Mouse (Mus musculus) forebrain, embryonic 14.5 days (tissue): ENCODE measurements around the gene Osm. TPM values are rescaled to one million over a fixed set of nuclear protein-coding genes. Genes with fewer than 3 reads are reported as not detected.
A peak's percentile ranks its signal among the peaks of the same experiment; 100 is the strongest.

Source experiments
- ATAC-seq: fragments of 200-750 bp; cut with Nextera tagmentation; 2 replicates; pipeline ENCODE4 v1.8.0; 2017; ENCODE audit warnings: mild to moderate bottlenecking, moderate library complexity
- DNase-seq: peaks from one replicate; pipeline ENCODE4 v3.0.0-alpha.2; 2015; ENCODE audit warnings: low spot score
- H3K27ac ChIP-seq: fragments of 300-500 bp; sonication (generic); 2 replicates; pipeline ENCODE4 v1.5.1; 2014; ENCODE audit warnings: low read depth, mild to moderate bottlenecking, control low read depth, low read length, moderate library complexity
- H3K27me3 ChIP-seq: fragments of 300-500 bp; sonication (generic); replicated peaks from 2 replicates; pipeline ENCODE4 v1.6.1; 2014; ENCODE audit warnings: low read length, control low read depth, mixed read lengths; ENCODE audit not compliant: control insufficient read depth, insufficient read depth
- H3K36me3 ChIP-seq: fragments of 300-500 bp; sonication (generic); 2 replicates; pipeline ENCODE4 v1.6.1; 2014; ENCODE audit warnings: low read length, control low read depth; ENCODE audit not compliant: control insufficient read depth, insufficient read depth
- H3K4me1 ChIP-seq: fragments of 300-500 bp; sonication (generic); 2 replicates; pipeline ENCODE4 v1.6.1; 2014; ENCODE audit warnings: antibody characterized with exemption, low read length, control low read depth; ENCODE audit not compliant: control insufficient read depth, insufficient read depth
- H3K4me2 ChIP-seq: fragments of 300-500 bp; sonication (generic); 2 replicates; pipeline ENCODE4 v1.6.1; 2014; ENCODE audit warnings: mild to moderate bottlenecking, control low read depth, low read length
- H3K4me3 ChIP-seq: fragments of 300-500 bp; sonication (generic); 2 replicates; pipeline ENCODE4 v1.5.1; 2014; ENCODE audit warnings: low read depth, low read length, control low read depth
- H3K9ac ChIP-seq: fragments of 300-500 bp; sonication (generic); 2 replicates; pipeline ENCODE4 v1.6.1; 2014; ENCODE audit warnings: mild to moderate bottlenecking, low read length, control low read depth, moderate library complexity
- H3K9me3 ChIP-seq: fragments of 300-500 bp; sonication (generic); replicated peaks from 2 replicates; pipeline ENCODE4 v1.6.1; 2016; ENCODE audit warnings: low read length, control low read depth, mixed read lengths; ENCODE audit not compliant: control insufficient read depth
- WGBS: fragments of 180-500 bp; shearing (Covaris S2); extraction: QIAGEN DNeasy Blood & Tissue Kit; methylation state at CpG from one replicate; pipeline ENCODE4 v1.1.7; 2014; 5-methylcytosine and 5-hydroxymethylcytosine counted together
- polyA plus RNA-seq: library from polyadenylated mRNA; unstranded; fragments of >200 nt; fragmentation: Nextera tagmentation; extraction: Ambion mirVana; gene quantifications from 2 replicates; pipeline ENCODE4 v1.2.1, GENCODE M21; 2014

Osm gene
- polyA plus RNA-seq, 1 experiment from 2014 or later, result 0.14 TPM

DNA sequence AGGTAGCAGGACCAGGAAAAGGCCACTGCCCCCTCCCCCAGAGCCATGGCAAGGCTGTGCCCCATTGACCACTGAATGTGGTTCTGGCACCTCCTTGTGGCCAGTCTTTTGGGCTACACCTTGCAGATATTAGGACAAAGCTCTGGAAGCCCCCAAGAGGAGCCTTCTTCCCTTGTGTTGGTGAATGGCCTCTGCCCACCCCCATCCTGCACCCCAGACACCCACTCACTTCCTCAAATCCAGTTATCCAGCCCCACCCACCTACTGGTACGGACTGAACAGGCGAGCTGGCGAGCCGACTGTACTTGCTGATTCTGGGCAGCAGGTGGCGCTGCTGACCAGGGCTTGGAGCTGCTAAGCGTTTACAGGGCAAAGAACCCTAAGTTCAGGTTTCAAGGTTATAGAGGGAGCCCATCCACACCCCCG, 22.4 kb downstream of the Osm start:
- peak; percentile 59 for ATAC-seq
- 1% methylated on average over 7 of the region's 7 CpGs for whole genome bisulfite sequencing
- H3K27me3 ChIP-seq, result no peaks in the 10 kb centered on the region
- no peaks in the 10 kb centered on the region for H3K36me3 ChIP-seq
- no peaks in the 10 kb centered on the region for H3K9me3 ChIP-seq
- DNase-seq, result peak; percentile 83
- no peak overlapping the region for H3K4me3 ChIP-seq
- no peak overlapping the region for H3K27ac ChIP-seq
- H3K4me1 ChIP-seq, result peaks cover 11% of the 10 kb centered on the region
- peak overlapping the region; percentile 36 for H3K4me2 ChIP-seq
- peak overlapping the region; percentile 40; the same call in 1 of the 2 replicates for H3K9ac ChIP-seq

DNA sequence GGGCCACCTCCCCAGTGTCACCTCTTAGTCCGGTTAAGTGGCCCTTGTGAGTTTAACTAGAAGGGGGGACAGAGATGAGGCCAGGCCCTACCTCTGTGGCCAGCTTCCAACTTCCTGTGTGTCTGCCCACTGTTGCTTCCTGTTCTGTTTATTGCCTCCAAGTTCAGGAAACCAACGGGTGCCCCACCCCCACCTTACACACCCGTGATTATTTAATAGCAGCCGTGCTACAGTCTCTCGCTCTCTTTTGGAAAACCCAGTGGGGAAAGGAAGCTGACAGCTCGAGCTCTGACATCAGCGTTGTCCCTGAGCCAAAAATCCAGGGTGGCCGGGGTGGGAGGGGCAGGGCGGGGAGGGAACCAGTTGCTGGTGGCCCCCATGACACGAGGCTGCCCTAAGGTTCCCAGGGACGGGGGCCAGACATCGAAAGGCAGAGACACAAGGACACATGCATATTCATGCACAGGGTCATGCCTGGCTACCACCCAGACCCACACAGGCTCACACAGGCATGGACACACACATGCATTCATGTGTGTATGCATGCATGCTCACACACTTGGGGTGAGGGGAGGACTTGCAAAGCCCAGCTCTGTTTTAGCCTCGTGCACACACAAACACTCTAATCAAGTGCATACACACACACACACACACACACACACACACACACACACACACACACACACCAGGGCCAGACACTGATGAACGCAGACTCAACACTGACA, 24.4 kb downstream of the Osm start:
- H3K4me2 ChIP-seq, result peak overlapping the region; percentile 14; the same call in 1 of the 2 replicates
- H3K4me3 ChIP-seq, result no peak overlapping the region
- H3K36me3 ChIP-seq, result no peaks in the 10 kb centered on the region
- DNase-seq, result peak; percentile 71
- H3K9ac ChIP-seq, result 0 out of 2 replicates have a peak overlapping the region, but pooled peaks have one; percentile 1
- H3K9me3 ChIP-seq, result no peaks in the 10 kb centered on the region
- peaks cover 11% of the 10 kb centered on the region for H3K4me1 ChIP-seq
- peak; percentile 36 for ATAC-seq
- peaks cover 7% of the 10 kb centered on the region for H3K27me3 ChIP-seq
- H3K27ac ChIP-seq, result no peak overlapping the region
- 22% methylated on average over 14 of the region's 14 CpGs for WGBS

DNA sequence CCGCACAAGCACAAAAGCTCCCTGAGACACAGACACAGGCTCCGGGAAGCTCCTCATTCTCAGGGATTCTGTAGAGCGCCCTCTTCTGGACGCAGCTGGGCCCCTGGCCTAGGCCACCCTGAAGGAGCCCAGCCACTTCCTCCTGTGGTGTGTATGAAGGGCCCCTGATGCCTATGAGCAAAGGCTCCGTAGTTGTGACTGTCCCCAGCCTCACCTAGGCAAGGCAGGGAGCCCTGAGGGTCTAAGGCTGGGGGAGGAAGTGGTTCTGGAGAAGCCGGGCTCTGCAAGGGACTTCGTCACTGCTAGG, 24.9 kb downstream of the Osm start:
- no peak for ATAC-seq
- Histone ChIP-seq H3K9me3 (no peaks in the 10 kb centered on the region), H3K9ac (no peak overlapping the region), H3K27ac (no peak overlapping the region), H3K27me3 (peaks cover 12% of the 10 kb centered on the region), H3K4me3 (no peak overlapping the region), H3K36me3 (no peaks in the 10 kb centered on the region), H3K4me1 (peaks cover 11% of the 10 kb centered on the region), H3K4me2 (no peak overlapping the region)
- 32% methylated on average over 7 of the region's 7 CpGs for WGBS
- peak; percentile 54 for DNase-seq

DNA sequence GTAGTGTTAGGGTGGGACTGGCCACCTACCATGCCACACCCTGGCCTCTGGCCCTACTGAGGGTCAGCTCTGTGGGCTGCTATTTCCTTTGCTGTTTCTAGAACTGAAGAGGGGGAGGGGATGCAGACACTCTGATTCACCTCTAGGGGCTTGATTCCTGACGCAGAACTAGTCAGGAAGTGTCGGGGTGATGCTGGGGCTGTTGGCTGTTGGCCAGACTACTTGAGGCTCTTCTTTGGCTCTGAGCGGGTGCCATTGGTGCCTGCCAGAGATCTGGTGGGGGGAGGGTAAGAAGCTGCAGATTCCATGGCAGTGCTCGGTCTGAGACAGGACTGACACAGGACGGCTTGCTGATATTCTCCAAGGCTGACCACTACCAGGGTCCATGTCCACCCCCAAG, 25.7 kb downstream of the Osm start:
- DNase-seq, result peak; percentile 87
- H3K4me2 ChIP-seq, result no peak overlapping the region

DNA sequence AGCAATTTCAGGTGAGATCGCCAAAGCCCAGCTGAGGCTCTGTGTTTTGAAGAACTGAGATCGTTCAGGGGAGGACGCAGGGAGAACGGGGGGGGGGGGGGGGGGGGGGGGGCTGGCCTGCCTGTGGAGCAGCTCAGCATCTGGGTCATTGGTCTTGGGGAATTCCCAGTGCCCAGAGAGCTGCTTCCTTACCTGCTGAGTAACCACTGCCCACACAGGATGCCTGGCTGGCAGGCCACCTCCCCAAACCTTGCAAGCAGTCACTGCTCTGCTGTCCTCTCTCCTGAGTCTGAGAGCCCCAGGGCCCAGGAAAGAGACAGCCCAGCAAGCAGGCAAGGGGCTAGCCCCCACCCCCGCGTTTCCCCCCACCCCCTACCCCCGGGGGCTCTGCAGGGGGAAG, 26.6 kb downstream of the Osm start:
- Histone ChIP-seq H3K27me3 (peaks cover 29% of the 10 kb centered on the region), H3K4me1 (peaks cover 11% of the 10 kb centered on the region), H3K9me3 (no peaks in the 10 kb centered on the region), H3K9ac (no peak overlapping the region), H3K4me2 (no peak overlapping the region), H3K36me3 (no peaks in the 10 kb centered on the region), H3K27ac (no peak overlapping the region), H3K4me3 (no peak overlapping the region)
- ATAC-seq (no peak), DNase-seq (no peak)
- WGBS, result 19% methylated on average over 6 of the region's 7 CpGs

More for the DNA sequence above, 25.7 kb downstream of the Osm start:
- H3K27me3 ChIP-seq, result peaks cover 20% of the 10 kb centered on the region
- H3K36me3 ChIP-seq, result no peaks in the 10 kb centered on the region
- 14% methylated on average over 5 of the region's 5 CpGs for WGBS
- H3K27ac ChIP-seq, result no peak overlapping the region
- H3K4me3 ChIP-seq, result no peak overlapping the region
- H3K9ac ChIP-seq, result no peak overlapping the region
- no peaks in the 10 kb centered on the region for H3K9me3 ChIP-seq
- peak; percentile 20; the same call in 1 of the 2 replicates for ATAC-seq
- peaks cover 11% of the 10 kb centered on the region for H3K4me1 ChIP-seq

DNA sequence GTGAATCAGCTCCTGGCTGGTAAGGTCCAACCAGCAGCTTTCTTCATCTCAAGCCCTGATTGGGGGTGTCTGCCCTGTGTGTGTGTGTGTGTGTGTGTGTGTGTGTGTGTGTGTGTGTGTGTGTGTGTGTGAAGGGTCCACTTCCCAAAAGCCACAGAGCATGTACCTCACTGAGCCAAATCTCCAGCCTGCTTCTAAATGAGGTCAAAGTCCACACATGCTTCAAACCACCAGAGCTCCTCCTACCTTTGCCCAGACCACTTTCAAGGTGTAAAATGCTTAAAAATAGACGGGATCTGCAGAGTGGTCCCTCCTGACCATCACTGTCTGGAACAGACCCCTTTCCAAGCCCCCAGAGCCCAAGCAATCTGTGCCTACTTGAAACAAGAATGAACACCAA, 27.1 kb downstream of the Osm start:
- Histone ChIP-seq H3K4me1 (peaks cover 11% of the 10 kb centered on the region), H3K36me3 (no peaks in the 10 kb centered on the region), H3K4me2 (no peak overlapping the region), H3K9ac (no peak overlapping the region), H3K9me3 (no peaks in the 10 kb centered on the region), H3K4me3 (no peak overlapping the region), H3K27ac (no peak overlapping the region), H3K27me3 (peaks cover 33% of the 10 kb centered on the region)
- DNase-seq (no peak), ATAC-seq (no peak)
- WGBS, result 26% methylated on average over 1 of the region's 1 CpGs

DNA sequence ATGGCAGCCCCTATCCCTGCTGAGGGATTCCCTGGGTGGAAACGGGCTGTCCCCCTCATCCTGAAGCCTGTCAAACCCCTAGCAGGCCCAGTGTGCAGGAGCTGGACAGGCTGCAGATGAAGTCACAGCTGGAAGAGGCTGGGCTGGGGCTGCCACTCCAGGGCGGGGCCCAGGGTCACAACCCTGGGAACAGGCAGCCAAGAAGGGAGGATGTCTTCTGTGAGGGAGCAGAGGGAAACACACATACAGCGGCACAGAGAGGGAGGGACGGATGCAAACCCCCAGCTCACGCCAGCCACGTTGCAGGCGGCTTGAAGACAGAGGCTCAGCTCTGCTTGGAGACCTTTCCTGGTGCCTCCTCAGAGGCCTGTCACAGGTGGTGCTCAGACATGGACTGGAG, 27.8 kb downstream of the Osm start:
- DNase-seq (no peak), ATAC-seq (no peak)
- Histone ChIP-seq H3K27me3 (peaks cover 37% of the 10 kb centered on the region), H3K36me3 (no peaks in the 10 kb centered on the region), H3K4me3 (no peak overlapping the region), H3K9me3 (no peaks in the 10 kb centered on the region), H3K4me1 (peaks cover 11% of the 10 kb centered on the region), H3K27ac (no peak overlapping the region), H3K9ac (no peak overlapping the region), H3K4me2 (no peak overlapping the region)
- WGBS, result 62% methylated on average over 7 of the region's 7 CpGs

DNA sequence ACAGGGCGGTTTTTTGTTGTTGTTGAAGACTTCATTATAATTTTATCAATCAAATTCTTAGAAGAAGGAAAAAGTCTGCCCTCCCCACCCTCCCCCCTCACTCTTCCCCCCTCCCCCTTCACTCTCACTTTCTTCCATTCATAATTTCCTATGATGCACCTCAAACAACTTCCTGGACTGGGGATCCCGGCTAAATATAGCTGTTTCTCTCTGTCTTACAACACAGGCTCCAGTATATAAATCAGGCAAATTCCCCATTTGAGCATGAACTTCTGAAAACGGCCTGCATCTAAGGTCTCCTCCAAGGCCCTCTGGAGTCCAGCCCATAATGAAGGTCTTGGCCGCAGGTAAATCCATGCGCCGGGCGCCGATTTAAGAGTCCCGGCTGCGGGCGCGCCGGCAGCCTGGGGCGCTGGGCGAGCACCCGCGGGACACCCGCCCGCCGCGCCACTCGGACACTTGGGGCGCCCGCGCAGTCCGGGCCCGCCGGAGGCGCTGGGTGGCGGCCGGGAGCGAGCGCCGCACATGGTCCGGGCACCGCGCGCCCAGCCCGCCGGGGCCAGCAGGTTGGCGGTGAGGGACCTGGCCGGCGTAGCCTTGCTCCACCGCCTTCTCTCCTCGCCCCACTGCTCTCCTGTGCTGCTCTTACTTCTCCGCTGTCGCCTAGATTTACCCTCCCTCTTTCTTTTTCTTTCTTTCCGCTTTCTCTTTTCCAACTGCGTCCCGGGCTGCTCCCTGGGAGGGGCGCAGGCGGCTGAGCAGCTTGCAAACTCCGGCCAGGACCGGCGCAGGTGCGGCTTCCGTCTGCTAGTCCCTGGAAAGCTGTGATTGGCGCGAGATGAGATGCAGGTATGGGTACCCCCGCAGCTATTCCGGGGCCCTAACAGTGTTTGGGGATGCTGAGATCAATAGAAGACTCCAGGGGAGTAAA, 30.3 kb downstream of the Osm start:
- under 1% methylated on average over 60 of the region's 61 CpGs for WGBS
- Histone ChIP-seq H3K4me3 (peak overlapping the region; percentile 43), H3K4me2 (peak overlapping the region; percentile 89), H3K9ac (peak overlapping the region; percentile 48), H3K27ac (no peak overlapping the region), H3K4me1 (peaks cover 7% of the 10 kb centered on the region), H3K36me3 (no peaks in the 10 kb centered on the region), H3K27me3 (peaks cover 37% of the 10 kb centered on the region), H3K9me3 (no peaks in the 10 kb centered on the region)
- ATAC-seq (peak; percentile 51), DNase-seq (peak; percentile 27)

DNA sequence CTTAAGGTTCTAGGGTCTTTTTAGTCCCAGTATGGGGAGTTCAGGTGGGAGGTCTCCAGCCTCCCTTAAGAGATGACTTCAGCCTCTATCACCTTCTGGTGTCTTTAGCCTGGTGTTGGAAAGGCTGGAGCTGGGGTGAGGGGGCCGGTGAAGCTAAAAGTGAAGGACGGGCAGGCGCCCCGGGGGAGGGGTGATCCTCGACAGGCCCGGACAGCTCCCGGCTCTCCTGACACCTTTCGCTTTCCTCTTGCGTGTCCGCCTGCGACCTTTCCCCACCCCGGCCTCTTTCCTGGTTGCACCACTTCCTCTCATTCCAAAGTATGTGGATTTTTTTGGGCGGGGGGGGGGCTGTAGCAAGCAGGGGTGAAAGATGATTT, 31.0 kb downstream of the Osm start:
- H3K9ac ChIP-seq, result 0 out of 2 replicates have a peak overlapping the region, but pooled peaks have one; percentile 48

More for the DNA sequence above, 31.0 kb downstream of the Osm start:
- Histone ChIP-seq H3K4me1 (peaks cover 1% of the 10 kb centered on the region), H3K27me3 (peaks cover 37% of the 10 kb centered on the region), H3K27ac (no peak overlapping the region), H3K9me3 (no peaks in the 10 kb centered on the region), H3K36me3 (no peaks in the 10 kb centered on the region), H3K4me2 (peak overlapping the region; percentile 89), H3K4me3 (peak overlapping the region; percentile 43)
- WGBS, result 5% methylated on average over 13 of the region's 13 CpGs
- DNase-seq, result no peak
- ATAC-seq, result no peak
